Mouse (Mus musculus): ENCODE data around the gene Ace. TPM values are rescaled to one million over a fixed set of nuclear protein-coding genes. Genes with fewer than 3 reads are reported as not detected.

Ace gene
- 1 to 10 TPM; 8.1 to 9.8 TPM for total RNA-seq (2021)

- intact Hi-C loops (cut with DNase I): no loop called here
- peak; percentile 38 for DNase-seq
Observed at GRCm38 (mm10) chr11:105967741-105968574, at the start of gene Ace. TSS of gene Ace (plus strand) at chr11:105967945.

GRCm38 (mm10) chr11:105920098-105920785 lies 47.5 kb upstream of the Ace start:
- no peak for DNase-seq
- intact Hi-C loops (cut with DNase I): no loop called here

- intact Hi-C loops (cut with DNase I): no loop called here
- DNase-seq: no peak
Observed at GRCm38 (mm10) chr11:105920836-105921235, 46.9 kb upstream of the Ace start.

- intact Hi-C loops (cut with DNase I): no loop called here
- no peak for DNase-seq
Observed at GRCm38 (mm10) chr11:105921275-105921674, 46.5 kb upstream of the Ace start.

- intact Hi-C loops (cut with DNase I): no loop called here
Observed at GRCm38 (mm10) chr11:105922769-105923663, 44.7 kb upstream of the Ace start.

GRCm38 (mm10) chr11:105927065-105928030 lies 40.4 kb upstream of the Ace start:
- peak; percentile 78 for DNase-seq
- intact Hi-C loops (cut with DNase I): loop anchor here (5.0 kb wide), 1 partner anchor 110 kb away; the partner anchor contains the start of gene Dcaf7

More at GRCm38 (mm10) chr11:105922769-105923663, 44.7 kb upstream of the Ace start:
- no peak for DNase-seq

GRCm38 (mm10) chr11:105928171-105928570 lies 39.6 kb upstream of the Ace start:
- intact Hi-C loops (cut with DNase I): loop anchor here (5.0 kb wide), 1 partner anchor 109 kb away; the partner anchor contains the start of gene Dcaf7
- no peak for DNase-seq

GRCm38 (mm10) chr11:105931380-105931779 lies 36.4 kb upstream of the Ace start:
- intact Hi-C loops (cut with DNase I): no loop called here
- DNase-seq: no peak

GRCm38 (mm10) chr11:105933746-105934145 lies 34.0 kb upstream of the Ace start:
- no peak for DNase-seq
- intact Hi-C loops (cut with DNase I): no loop called here

GRCm38 (mm10) chr11:105934303-105934711 lies 33.4 kb upstream of the Ace start:
- peak; percentile 23 for DNase-seq
- intact Hi-C loops (cut with DNase I): no loop called here

GRCm38 (mm10) chr11:105934816-105935215 lies 32.9 kb upstream of the Ace start:
- DNase-seq: peak; percentile 70
- intact Hi-C loops (cut with DNase I): no loop called here

- intact Hi-C loops (cut with DNase I): no loop called here
- DNase-seq: no peak
Observed at GRCm38 (mm10) chr11:105935496-105935895, 32.2 kb upstream of the Ace start.

- DNase-seq: peak; percentile 85
- intact Hi-C loops (cut with DNase I): no loop called here
Observed at GRCm38 (mm10) chr11:105936200-105936599, 31.5 kb upstream of the Ace start.

- DNase-seq: no peak
- intact Hi-C loops (cut with DNase I): no loop called here
Observed at GRCm38 (mm10) chr11:105936974-105937373, 30.8 kb upstream of the Ace start.

GRCm38 (mm10) chr11:105938771-105939170 lies 29.0 kb upstream of the Ace start:
- no peak for DNase-seq

GRCm38 (mm10) chr11:105941973-105942372 lies 25.8 kb upstream of the Ace start:
- intact Hi-C loops (cut with DNase I): no loop called here
- DNase-seq: no peak

More at GRCm38 (mm10) chr11:105938771-105939170, 29.0 kb upstream of the Ace start:
- intact Hi-C loops (cut with DNase I): no loop called here

GRCm38 (mm10) chr11:105943133-105944102 lies 24.3 kb upstream of the Ace start:
- intact Hi-C loops (cut with DNase I): no loop called here

GRCm38 (mm10) chr11:105944126-105944621 lies 23.6 kb upstream of the Ace start:
- intact Hi-C loops (cut with DNase I): no loop called here
- peak; percentile 48 for DNase-seq

More at GRCm38 (mm10) chr11:105943133-105944102, 24.3 kb upstream of the Ace start:
- peak; percentile 22 for DNase-seq

Data from left cerebral cortex, postnatal 4 days (tissue).